Mouse (Mus musculus) layer of hippocampus, adult 11-12 months (tissue): ENCODE measurements around the gene Sgk2.

Experiments
- DNase-seq: peaks from one replicate; pipeline ENCODE4 v3.0.0; 2022; ENCODE audit warnings: low spot score

Sgk2 gene

DNA sequence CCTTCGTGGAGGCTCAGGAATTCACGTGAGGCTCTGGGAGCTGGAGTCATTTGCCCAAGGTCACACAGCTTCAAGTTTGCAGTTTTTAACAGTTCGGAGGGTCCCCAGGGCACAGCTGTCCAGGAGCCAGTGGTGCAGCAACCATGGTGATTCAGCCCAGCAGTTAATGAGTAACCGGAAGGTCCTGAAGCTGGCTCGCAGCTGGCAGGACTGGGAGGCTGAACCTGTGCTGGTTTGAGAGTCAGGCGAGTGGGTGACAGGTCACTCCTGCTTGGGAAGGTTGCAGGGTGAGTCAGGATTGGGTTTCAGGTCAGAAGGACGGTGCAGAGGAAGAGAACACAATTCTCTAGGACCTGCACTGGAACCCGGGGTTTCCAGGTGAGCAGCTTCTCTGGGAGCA is at the start of gene Sgk2:
Gene Sgk2 (plus strand): TSS at position 113 of the 400 bp plus-strand sequence.
- no peak for DNase-seq

DNA sequence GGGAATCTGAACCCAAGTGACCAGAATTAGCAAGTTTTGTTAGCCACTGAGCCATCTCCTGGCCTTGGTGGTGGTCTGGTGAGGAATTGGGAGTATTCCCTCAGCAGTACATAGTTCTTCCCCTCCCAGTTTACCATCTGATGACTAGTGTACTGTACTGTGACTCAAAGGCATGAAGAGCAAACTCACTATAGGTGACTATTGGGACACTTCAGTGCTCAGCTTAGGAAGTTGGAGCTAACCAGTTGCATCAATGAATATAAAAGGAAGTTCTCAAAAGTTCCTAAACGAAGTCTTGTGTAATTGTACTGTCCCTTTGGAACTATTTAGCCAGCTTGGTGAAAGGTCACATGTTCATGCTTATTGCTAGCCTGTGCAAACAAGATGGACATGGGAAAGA is 47.6 kb upstream of the Sgk2 start:
- no peak for DNase-seq

DNA sequence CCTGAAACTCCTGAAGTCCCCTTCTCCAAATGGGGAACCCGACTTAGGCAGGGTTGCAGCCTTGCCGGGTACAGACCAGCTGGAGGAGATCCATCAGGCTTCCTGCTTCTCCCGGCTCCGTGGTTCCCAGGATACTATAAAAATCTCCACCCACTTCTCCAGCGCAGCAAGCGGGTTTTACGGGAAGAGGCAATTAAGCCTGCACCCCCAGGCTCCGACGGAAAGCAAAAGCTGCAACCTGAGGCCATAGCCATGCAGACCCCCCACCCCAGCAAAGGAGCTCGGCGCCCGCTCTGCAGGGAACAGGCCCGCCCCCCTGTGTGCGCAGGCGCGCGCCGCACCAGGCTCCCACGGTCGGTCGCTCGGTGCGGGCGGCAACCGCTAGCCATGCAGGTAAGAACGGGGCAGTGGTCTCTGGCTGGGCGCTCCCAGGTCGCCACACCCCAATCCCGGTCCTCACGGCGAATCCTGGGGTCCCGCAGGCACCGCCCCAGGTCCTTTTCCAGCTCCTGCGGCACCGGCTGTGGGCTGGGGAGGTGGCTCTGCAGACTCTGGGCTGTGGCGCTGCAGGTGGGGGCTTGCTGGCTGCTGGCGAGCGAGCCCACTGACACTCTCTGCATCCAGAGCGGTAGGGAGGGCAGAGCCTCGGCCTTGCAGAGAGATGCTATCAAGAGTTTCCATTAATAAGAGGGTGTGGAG is 43.8 kb upstream of the Sgk2 start, which contains the start of gene L3mbtl1:
Gene L3mbtl1 (plus strand): TSS at position 325 of the 699 bp plus-strand sequence.
- DNase-seq, result peak; percentile 53

DNA sequence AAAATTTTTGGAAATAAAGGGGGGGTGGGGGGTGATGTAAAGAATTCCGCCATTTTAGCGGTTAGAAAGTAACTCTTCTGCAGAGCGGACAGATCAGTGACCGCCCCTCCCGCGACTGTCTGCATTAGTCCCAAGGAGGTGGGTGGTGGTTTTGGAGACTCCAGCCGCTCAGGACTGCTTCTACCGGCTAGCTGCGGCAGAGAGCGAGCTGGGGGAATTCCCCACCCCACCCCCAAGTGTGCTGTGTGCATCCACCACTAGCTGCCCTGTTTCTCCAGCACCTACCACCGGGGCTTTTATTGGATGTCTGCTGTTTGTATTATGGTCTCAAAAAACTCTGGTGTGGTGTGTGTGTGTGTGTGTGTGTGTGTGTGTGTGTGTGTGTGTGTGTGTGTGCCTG is 43.2 kb upstream of the Sgk2 start:
- DNase-seq, result no peak

GRCm38 (mm10) chr2:162946964-162947363 is 40.2 kb upstream of the Sgk2 start:
- no peak for DNase-seq

DNA sequence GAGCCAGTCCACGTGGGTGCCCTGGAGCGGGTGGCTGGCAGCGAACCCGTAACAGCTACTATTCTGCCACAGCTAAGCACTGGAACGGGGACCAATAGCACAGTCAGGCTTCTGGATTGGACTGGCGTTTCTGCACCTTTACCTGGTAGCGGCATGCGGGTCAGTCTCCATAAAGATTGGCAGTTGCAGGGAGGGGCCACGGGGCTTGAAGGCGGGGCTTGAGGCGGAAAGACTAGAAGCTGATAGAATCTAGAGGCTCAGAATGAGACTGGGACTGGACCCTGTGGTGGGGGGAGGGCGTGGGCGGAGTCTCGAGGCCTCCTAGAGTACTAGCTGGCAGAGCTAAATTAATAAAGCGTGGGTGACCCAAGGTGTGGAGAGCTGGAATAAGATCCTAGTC is 39.4 kb upstream of the Sgk2 start:
- DNase-seq, result no peak

- no peak for DNase-seq
Observed at GRCm38 (mm10) chr2:162948221-162948620, 38.9 kb upstream of the Sgk2 start.

- no peak for DNase-seq
Observed at GRCm38 (mm10) chr2:162950776-162951175, 36.4 kb upstream of the Sgk2 start.

- DNase-seq, result no peak
Observed at GRCm38 (mm10) chr2:162956843-162957242, 30.3 kb upstream of the Sgk2 start.

DNA sequence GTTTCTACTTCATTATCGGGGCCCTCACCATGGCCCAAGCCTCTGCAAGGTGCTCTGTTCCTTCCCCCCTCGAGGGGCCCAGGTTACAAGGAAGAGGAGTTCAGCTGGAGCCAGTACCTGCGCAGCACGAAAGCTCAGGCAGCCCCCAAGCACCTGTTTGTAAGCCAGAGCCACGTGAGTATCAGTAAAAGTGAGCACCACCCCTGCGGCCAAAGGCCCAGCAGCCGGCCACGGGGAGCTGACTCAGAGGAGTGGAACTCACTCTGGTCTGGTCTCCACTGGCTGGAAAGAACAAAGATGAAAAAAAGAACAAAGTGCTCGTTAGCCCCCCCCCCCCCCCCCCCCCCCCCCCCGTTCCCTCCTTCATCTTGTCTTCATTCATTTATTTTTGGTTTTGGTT is 25.8 kb upstream of the Sgk2 start:
- DNase-seq, result no peak

DNA sequence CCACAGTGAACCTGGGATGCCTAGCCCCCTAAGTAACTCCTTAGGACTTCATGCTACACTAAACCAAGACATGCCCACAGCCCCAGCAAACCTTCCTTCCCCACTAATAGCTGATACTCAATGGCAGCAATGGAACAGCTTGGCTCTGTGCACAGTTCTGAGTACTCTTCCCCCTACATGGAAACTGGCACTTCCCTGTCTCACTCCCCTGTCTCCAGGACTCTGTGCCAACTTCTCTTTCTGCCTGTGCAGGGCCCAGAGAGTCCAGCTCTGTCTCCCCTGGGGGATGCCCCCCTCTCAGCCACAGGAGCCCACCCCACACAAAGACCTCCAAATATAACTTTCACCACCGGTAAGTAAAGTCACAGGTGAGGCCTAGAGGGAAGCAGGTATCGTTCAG is 20.4 kb upstream of the Sgk2 start:
- DNase-seq, result no peak

- DNase-seq, result no peak
Observed at GRCm38 (mm10) chr2:162968357-162968756, 18.8 kb upstream of the Sgk2 start.

DNA sequence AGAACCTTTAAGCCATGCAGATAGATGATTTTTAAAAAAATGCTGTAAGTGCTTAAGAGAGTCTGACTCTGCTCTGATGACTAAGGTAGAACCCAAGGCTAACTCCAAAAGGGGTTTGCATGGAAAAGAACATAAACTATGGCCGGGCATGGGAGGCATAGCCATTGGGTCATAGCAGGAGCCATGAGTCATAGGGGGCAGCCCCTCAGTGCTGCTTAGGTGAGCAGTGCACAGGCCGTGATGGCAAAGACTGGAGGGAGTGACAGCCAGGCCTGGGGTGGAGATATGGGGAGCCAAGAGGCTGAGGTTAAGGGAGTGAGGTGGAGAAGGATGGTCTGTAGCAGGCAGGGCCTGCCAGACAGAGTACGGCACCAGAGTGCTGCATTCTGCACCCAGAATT is 18.0 kb upstream of the Sgk2 start:
- DNase-seq, result no peak

GRCm38 (mm10) chr2:162970896-162971295 is 16.2 kb upstream of the Sgk2 start:
- no peak for DNase-seq

- DNase-seq, result no peak
Observed at GRCm38 (mm10) chr2:162972752-162973151, 14.4 kb upstream of the Sgk2 start.

DNA sequence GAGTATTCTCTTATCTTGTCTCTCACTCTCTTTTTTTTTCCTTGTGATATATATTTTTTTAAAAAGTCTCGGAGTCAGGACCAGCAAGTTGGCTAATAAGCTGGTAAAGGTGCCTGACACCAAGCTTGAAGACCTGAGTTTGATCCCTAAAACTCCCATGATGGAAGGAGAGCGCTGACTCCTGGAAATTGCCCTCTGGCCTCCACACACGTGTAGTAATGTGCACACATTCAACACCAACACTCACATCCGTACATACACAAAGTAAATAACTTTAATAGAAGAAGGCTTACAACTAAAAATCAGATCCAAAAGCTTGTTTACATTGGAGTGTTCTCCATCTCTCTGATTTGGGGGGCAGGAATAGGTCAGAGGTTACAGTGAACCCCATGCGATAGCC is 13.9 kb upstream of the Sgk2 start:
- DNase-seq, result no peak

DNA sequence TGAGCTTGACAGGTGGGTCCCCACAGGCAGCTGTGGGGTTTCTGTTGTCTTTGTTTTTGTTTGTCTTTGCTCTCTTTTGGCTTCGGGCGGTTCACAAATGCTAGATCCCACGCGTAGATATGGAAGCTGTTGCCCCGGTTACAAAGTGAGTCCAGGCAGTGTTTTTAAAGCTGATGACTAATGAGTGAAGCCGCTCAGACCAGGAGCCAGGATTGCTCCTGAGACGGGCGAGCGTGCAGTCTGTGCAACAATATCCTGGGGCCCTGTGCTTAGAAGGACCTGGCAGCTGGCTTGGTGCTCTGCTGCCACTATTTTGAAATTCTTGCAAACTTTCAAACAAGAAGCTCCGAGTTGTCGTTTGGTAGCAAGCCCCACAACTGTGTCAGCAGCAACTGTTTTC is 13.5 kb upstream of the Sgk2 start:
- no peak for DNase-seq

GRCm38 (mm10) chr2:162975157-162975775 is 11.9 kb upstream of the Sgk2 start:
- DNase-seq, result peak; percentile 66

GRCm38 (mm10) chr2:162976001-162976400 is 11.1 kb upstream of the Sgk2 start:
- DNase-seq, result no peak

DNA sequence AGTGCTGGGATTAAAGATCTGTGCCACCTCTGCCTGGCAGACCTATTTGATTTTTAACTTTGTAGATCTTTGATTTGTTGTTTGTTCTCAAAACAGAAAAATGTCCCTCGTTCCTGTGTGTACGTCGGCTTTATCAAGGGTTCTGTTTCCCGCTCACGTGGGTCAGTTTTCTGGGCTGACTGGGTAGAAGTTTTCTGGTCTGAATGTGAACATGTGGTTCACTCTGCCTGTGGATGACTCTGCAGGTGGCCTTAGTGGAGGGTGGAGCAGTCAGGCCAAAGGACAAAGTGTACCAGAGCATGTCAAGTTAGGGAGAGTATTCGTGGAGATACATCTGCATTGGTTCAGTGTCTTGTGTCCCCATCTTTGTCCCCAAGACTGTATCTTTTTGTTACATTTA is 2.7 kb upstream of the Sgk2 start:
- no peak for DNase-seq

DNA sequence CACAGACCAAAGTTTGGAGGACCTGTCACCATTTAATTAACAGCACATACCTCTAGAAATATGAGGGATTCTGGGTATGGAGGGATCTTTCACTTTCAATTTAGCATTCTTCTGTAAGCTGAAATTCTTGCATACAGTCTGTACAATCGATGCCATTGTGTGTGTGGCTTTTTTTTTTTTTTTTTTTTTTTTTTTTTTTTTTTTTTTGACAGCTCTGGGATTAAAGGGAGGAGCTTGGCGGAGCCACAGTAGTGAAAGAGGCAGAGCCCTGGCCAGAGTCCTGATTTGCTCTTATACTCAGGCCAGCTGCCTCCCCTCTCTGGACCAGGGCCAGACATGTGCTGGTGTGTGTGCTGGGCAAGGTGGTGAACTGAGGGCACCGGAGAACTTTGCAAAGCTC is 1.2 kb upstream of the Sgk2 start:
- DNase-seq, result no peak

DNA sequence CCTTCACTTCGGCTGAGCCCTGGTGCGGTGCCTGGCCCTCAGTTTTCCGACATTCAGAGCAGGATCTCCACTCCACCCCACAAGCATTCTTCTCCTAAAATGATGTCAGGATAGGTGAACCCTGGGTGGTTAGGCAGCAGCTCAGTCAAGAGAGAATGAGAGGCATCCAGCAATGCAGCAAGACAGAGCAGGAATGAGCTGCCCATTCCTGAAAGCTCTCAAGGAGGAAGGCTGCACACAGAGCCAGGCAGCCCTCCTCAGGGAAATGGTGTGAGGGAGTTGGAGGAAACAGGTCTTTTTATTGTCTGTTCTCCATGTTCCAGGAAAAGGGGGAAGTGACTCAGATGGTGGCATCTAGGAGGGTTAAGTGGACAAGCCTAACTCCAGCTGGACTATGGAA is 366 bp upstream of the Sgk2 start:
- DNase-seq, result no peak

- DNase-seq, result no peak
Observed at GRCm38 (mm10) chr2:162988235-162988634, 1.1 kb downstream of the Sgk2 start.
